Mouse (Mus musculus) C2C12 (cell line): ENCODE measurements at regions not wholly inside any gene's neighbourhood (a gene's known extent, or its start where the extent isn't known, plus 50 kb on each side); places are given as distances from the start of the nearest gene placed in this dataset.

Source experiments
- H3K27me3 ChIP-seq: one replicate; pipeline ENCODE4 v1.6.1; 2011; ENCODE audit not compliant: control insufficient read depth, insufficient read depth, insufficient read length
- H3K36me3 ChIP-seq: one replicate; pipeline ENCODE4 v1.6.1; 2011; ENCODE audit not compliant: control insufficient read depth, insufficient read depth
- H3K4me3 ChIP-seq: one replicate; pipeline ENCODE4 v1.5.1; 2011; ENCODE audit warnings: mild to moderate bottlenecking, control low read depth; ENCODE audit not compliant: poor library complexity, insufficient read depth, severe bottlenecking
- H3K79me2 ChIP-seq: one replicate; pipeline ENCODE4 v1.6.1; 2011; ENCODE audit not compliant: control insufficient read depth, insufficient read depth
- H3K79me3 ChIP-seq: one replicate; pipeline ENCODE4 v1.6.1; 2011; ENCODE audit warnings: low read depth, control low read depth
- H3ac ChIP-seq: one replicate; pipeline ENCODE3; 2011; ENCODE audit warnings: low read depth; ENCODE audit not compliant: control insufficient read depth, insufficient read length
- CEBPB ChIP-seq: IDR thresholded peaks from one replicate; pipeline ENCODE4 v1.6.1; 2011; ENCODE audit warnings: low read depth, mild to moderate bottlenecking, control low read depth, moderate library complexity
- CTCF ChIP-seq: IDR thresholded peaks from one replicate; pipeline ENCODE4 v1.5.1; 2011; ENCODE audit not compliant: control insufficient read depth, insufficient read depth, insufficient read length
- FOSL1 ChIP-seq: IDR thresholded peaks from one replicate; pipeline ENCODE4 v1.8.0; 2011; ENCODE audit warnings: mild to moderate bottlenecking, low read length; ENCODE audit not compliant: poor library complexity, insufficient read depth, severe bottlenecking
- MAX ChIP-seq: IDR thresholded peaks from one replicate; pipeline ENCODE4 v1.6.1; 2011; ENCODE audit warnings: mild to moderate bottlenecking, control low read depth
- MYOD1 ChIP-seq: IDR thresholded peaks from one replicate; pipeline ENCODE4 v1.6.1; 2011; ENCODE audit warnings: low read depth; ENCODE audit not compliant: control insufficient read depth, insufficient read length
- MYOG ChIP-seq: IDR thresholded peaks from one replicate; pipeline ENCODE4 v1.6.1; 2011; ENCODE audit not compliant: control insufficient read depth, insufficient read length; ENCODE audit errors: extremely low read depth
- USF1 ChIP-seq: IDR thresholded peaks from one replicate; pipeline ENCODE4 v1.6.1; 2011; ENCODE audit warnings: low read depth, mild to moderate bottlenecking, control low read depth, moderate library complexity

DNA sequence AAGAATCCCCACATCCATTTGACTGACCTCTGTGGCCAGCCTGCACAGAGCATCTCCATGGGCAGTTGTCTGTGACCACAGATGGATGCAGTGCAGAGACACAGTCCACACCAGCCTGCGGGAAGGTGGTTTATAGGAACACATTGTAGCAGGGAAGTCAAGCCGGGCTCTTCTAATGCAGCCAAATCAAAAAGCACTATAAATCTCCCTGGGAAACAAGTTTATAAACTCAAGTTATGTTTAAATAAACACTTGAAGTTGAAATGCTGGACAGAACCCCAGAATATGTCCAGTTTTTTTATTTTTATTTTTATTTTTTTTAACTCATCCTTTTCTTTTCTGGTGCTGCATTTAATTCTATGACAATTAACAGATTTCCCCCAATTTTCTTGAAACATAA, 182.1 kb upstream of the Gm765 start:
- Histone ChIP-seq H3K4me3 (no peak overlapping the region), H3K36me3 (no peaks in the 10 kb centered on the region), H3K79me2 (no peaks in the 10 kb centered on the region), H3ac (no peak overlapping the region), H3K27me3 (no peaks in the 10 kb centered on the region), H3K79me3 (no peaks in the 10 kb centered on the region)
- TF ChIP-seq MYOG, result no peak

DNA sequence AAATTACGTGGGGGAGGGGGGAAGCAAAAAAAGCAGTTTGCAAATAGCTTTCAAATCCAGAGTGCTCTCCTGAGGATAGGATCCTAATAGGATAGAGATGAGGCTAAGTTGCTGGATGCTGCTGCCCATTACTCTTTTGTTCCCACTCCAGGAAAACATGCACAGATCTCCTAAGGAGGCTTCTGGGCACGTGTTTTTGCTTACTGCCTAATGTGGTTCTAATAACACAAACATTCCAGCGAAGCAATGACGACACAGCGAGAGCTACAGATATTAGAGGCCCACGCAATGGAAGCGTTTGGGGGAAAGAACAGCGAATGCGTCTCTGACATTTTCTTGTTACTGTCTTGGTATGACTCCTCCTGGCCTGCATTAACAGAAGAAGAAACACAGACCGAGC, 179.0 kb upstream of the Gm765 start:
- Histone ChIP-seq H3ac (no peak overlapping the region), H3K36me3 (no peaks in the 10 kb centered on the region)
- no peak for TF ChIP-seq MYOG
- TF ChIP-seq USF1, result no peak
- TF ChIP-seq MYOD1, result no peak
- no peak for TF ChIP-seq CEBPB
- TF ChIP-seq CTCF, result no peak
- no peak for TF ChIP-seq MAX
- TF ChIP-seq FOSL1, result no peak

DNA sequence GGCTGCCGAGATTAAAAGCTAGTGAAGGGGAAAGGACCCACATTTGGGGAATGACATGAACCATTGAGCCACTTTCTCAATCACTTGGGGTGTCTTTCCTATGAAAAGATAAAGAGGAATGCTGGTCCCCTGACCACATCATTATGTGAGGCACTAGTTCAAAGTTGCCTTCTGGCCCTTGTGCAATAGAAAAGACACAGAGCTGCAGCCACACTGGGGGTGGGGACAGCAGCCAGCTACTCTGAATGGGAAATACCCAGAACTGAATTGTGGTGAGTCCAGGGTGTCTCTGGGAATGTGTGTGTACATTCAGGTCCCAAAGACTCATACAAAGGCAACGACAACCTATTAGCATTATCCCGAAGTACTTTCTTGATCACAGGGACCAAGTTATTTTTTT, 172.3 kb upstream of the Gm765 start:
- Histone ChIP-seq H3K79me3 (no peaks in the 10 kb centered on the region), H3K36me3 (no peaks in the 10 kb centered on the region), H3ac (no peak overlapping the region), H3K79me2 (no peaks in the 10 kb centered on the region), H3K27me3 (no peaks in the 10 kb centered on the region), H3K4me3 (no peak overlapping the region)
- TF ChIP-seq CEBPB, result no peak
- TF ChIP-seq FOSL1, result no peak
- TF ChIP-seq CTCF, result no peak
- no peak for TF ChIP-seq MYOG
- TF ChIP-seq MYOD1, result no peak
- no peak for TF ChIP-seq MAX
- no peak for TF ChIP-seq USF1

More for the DNA sequence above, 179.0 kb upstream of the Gm765 start:
- Histone ChIP-seq H3K79me2 (no peaks in the 10 kb centered on the region), H3K79me3 (no peaks in the 10 kb centered on the region), H3K4me3 (no peak overlapping the region), H3K27me3 (no peaks in the 10 kb centered on the region)

GRCm38 (mm10) chr6:98514376-98514775, 171.8 kb upstream of the Gm765 start:
- Histone ChIP-seq H3K4me3 (no peak overlapping the region), H3ac (no peak overlapping the region), H3K27me3 (no peaks in the 10 kb centered on the region), H3K79me3 (no peaks in the 10 kb centered on the region), H3K36me3 (no peaks in the 10 kb centered on the region), H3K79me2 (no peaks in the 10 kb centered on the region)
- TF ChIP-seq CTCF (no peak), USF1 (no peak), CEBPB (no peak), MAX (no peak), MYOG (no peak), FOSL1 (no peak), MYOD1 (no peak)

- H3K4me3 ChIP-seq, result no peak overlapping the region
- no peaks in the 10 kb centered on the region for H3K27me3 ChIP-seq
- H3ac ChIP-seq, result no peak overlapping the region
- TF ChIP-seq CTCF, result no peak
- TF ChIP-seq USF1, result peak; percentile 71
- no peak for TF ChIP-seq FOSL1
- H3K36me3 ChIP-seq, result no peaks in the 10 kb centered on the region
- H3K79me2 ChIP-seq, result no peaks in the 10 kb centered on the region
- no peaks in the 10 kb centered on the region for H3K79me3 ChIP-seq
Observed at GRCm38 (mm10) chr6:98513217-98513616, 170.7 kb upstream of the Gm765 start.

DNA sequence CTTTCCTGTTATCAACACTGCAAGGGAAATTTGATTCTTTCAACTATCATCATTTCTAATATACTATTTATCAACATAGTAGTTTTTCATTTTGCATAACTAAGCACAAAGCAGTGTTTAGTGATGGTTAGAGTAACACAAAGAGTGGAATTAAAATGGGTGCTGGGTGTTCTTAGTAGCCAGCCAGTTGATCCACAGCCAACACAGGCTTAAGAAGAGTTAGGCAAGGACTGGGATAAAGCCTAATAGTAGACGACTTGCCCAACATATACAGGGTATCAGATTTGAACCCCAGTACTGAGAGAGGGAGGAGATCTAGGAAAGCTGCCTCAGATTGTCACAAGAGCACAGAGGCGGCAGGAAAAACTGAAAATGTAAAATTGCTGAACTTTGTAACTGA, 160.2 kb upstream of the Gm765 start:
- Histone ChIP-seq H3K79me2 (no peaks in the 10 kb centered on the region), H3K36me3 (no peaks in the 10 kb centered on the region), H3K4me3 (no peak overlapping the region), H3K27me3 (no peaks in the 10 kb centered on the region), H3K79me3 (no peaks in the 10 kb centered on the region), H3ac (no peak overlapping the region)
- TF ChIP-seq FOSL1 (no peak), USF1 (no peak), CTCF (no peak)
